Mouse (Mus musculus): ENCODE data around the gene F12. TPM values are rescaled to one million over a fixed set of nuclear protein-coding genes. Genes with fewer than 3 reads are reported as not detected.

F12 gene
- polyA plus RNA-seq, 1 experiment from 2014 or later, result 0.41 TPM

DNA sequence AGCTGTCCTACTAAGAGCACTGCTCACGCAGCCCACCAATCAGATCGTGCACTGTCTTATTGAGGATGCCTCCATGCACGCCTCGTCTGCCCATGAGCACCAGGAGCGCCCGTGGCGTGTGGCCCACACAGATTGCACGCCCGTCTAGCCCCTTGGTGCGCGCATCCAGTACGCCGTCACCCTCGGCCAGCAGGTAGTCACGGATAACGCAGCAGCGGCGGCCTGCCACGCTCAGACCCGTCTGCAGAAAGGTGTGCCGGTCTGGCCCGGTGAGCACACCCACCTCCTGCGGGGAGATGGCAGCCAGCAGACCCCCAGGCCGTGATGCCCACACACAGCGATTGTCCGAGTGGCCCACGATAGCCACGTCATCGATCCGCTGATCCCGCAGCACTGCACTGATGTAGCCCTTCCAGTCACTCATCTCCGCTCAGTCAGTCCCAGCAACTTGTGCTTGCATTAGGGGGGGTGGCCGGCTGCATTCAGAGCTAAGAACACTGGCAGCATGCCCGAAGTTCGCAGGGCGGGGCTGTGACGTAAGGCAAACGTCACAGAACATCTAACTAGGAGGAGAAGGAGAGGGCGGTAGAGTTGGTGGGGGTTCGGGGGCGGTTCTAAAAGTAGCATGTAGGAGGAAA, 11.7 kb downstream of the F12 start, which contains the start of gene Pfn3:
Gene Pfn3 (minus strand): TSS at position 490 of the 638 bp plus-strand sequence.
- ATAC-seq (ENCODE audit: low FRiP score, low TSS enrichment) (peak; percentile 54), DNase-seq (ENCODE audit: low spot score) (peak; percentile 81)
- no peaks in the 10 kb centered on the region for H3K4me1 ChIP-seq (replicated peaks; ENCODE audit: control insufficient read depth, insufficient read depth)
- no peaks in the 10 kb centered on the region for H3K9me3 ChIP-seq (ENCODE audit: control insufficient read depth, low read length)
- WGBS, result 9% methylated on average over 41 of the region's 41 CpGs
- H3K4me3 ChIP-seq (ENCODE audit: low read depth, low read length), result peak within 1 kb of the TSS; percentile 22
- no peak for TF ChIP-seq EP300 (optimal IDR thresholded peaks at IDR 0.05)
- no peak for TF ChIP-seq CTCF (IDR thresholded peaks at IDR 0.05; ENCODE audit: low read depth)
- H3K9ac ChIP-seq (ENCODE audit: low read length), result 0 out of 2 replicates have a peak within 1 kb of the TSS, but pooled peaks have one; percentile 27
- H3K4me2 ChIP-seq (replicated peaks; ENCODE audit: low read depth), result peak within 1 kb of the TSS; percentile 29
- H3K27ac ChIP-seq (replicated peaks), result no peak within 1 kb of the TSS
- no peaks in the 10 kb centered on the region for H3K36me3 ChIP-seq (ENCODE audit: control insufficient read depth, insufficient read depth, low read length)
- no peaks in the 10 kb centered on the region; the same call in 1 of the 2 replicates for H3K27me3 ChIP-seq (ENCODE audit: control insufficient read depth, insufficient read depth, low read length)

GRCm38 (mm10) chr13:55413333-55413732, 13.3 kb downstream of the F12 start:
- no peaks in the 10 kb centered on the region for H3K9me3 ChIP-seq (ENCODE audit: control insufficient read depth, low read length)
- 81% methylated on average over 12 of the region's 12 CpGs for WGBS
- H3K9ac ChIP-seq (ENCODE audit: low read length), result no peak overlapping the region
- no peaks in the 10 kb centered on the region for H3K4me1 ChIP-seq (replicated peaks; ENCODE audit: control insufficient read depth, insufficient read depth)
- H3K4me3 ChIP-seq (ENCODE audit: low read depth, low read length), result no peak overlapping the region
- DNase-seq (ENCODE audit: low spot score), result no peak
- no peak overlapping the region for H3K27ac ChIP-seq (replicated peaks)
- H3K4me2 ChIP-seq (replicated peaks; ENCODE audit: low read depth), result no peak overlapping the region
- no peaks in the 10 kb centered on the region for H3K27me3 ChIP-seq (ENCODE audit: control insufficient read depth, insufficient read depth, low read length)
- no peak for TF ChIP-seq CTCF (IDR thresholded peaks at IDR 0.05; ENCODE audit: low read depth)
- TF ChIP-seq EP300 (optimal IDR thresholded peaks at IDR 0.05), result no peak
- ATAC-seq (ENCODE audit: low FRiP score, low TSS enrichment), result no peak
- H3K36me3 ChIP-seq (ENCODE audit: control insufficient read depth, insufficient read depth, low read length), result no peaks in the 10 kb centered on the region

- ATAC-seq (ENCODE audit: low FRiP score, low TSS enrichment) (no peak), DNase-seq (ENCODE audit: low spot score) (no peak)
- H3K9me3 ChIP-seq (ENCODE audit: control insufficient read depth, low read length), result no peaks in the 10 kb centered on the region
- H3K4me2 ChIP-seq (replicated peaks; ENCODE audit: low read depth), result no peak overlapping the region
- no peak for TF ChIP-seq CTCF (IDR thresholded peaks at IDR 0.05; ENCODE audit: low read depth)
- no peak for TF ChIP-seq EP300 (optimal IDR thresholded peaks at IDR 0.05)
- H3K36me3 ChIP-seq (ENCODE audit: control insufficient read depth, insufficient read depth, low read length), result no peaks in the 10 kb centered on the region
- H3K27ac ChIP-seq (replicated peaks), result no peak overlapping the region
- H3K4me1 ChIP-seq (replicated peaks; ENCODE audit: control insufficient read depth, insufficient read depth), result no peaks in the 10 kb centered on the region
- no peaks in the 10 kb centered on the region for H3K27me3 ChIP-seq (ENCODE audit: control insufficient read depth, insufficient read depth, low read length)
- H3K9ac ChIP-seq (ENCODE audit: low read length), result no peak overlapping the region
- WGBS, result 85% methylated on average over 13 of the region's 13 CpGs
- no peak overlapping the region for H3K4me3 ChIP-seq (ENCODE audit: low read depth, low read length)
Observed at GRCm38 (mm10) chr13:55412643-55413307, 13.8 kb downstream of the F12 start.

DNA sequence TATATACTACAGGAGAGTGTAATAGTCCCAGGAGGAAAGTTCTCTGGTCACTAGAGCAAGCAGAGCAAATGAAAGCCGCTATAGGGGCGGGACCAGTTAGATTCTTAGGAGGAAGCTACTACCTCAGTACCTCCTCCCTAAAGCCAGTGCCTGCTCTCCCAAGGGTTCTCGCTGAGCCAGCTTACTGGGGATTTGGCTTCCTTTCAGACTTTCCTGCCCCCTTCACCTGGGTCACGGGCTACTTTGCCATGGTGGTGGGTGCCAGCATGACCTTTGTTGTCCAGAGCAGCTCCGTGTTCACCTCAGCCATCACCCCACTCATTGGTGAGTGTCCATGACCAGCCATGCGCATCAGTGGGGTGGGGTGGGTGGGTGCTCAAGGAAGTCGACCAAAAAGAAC, 14.8 kb downstream of the F12 start:
- no peak for ATAC-seq (ENCODE audit: low FRiP score, low TSS enrichment)
- no peaks in the 10 kb centered on the region for H3K4me1 ChIP-seq (replicated peaks; ENCODE audit: control insufficient read depth, insufficient read depth)
- no peak for DNase-seq (ENCODE audit: low spot score)
- H3K4me3 ChIP-seq (ENCODE audit: low read depth, low read length), result no peak overlapping the region
- H3K4me2 ChIP-seq (replicated peaks; ENCODE audit: low read depth), result no peak overlapping the region
- H3K9ac ChIP-seq (ENCODE audit: low read length), result no peak overlapping the region
- no peaks in the 10 kb centered on the region for H3K9me3 ChIP-seq (ENCODE audit: control insufficient read depth, low read length)
- WGBS, result 70% methylated on average over 7 of the region's 7 CpGs
- no peak overlapping the region for H3K27ac ChIP-seq (replicated peaks)
- H3K27me3 ChIP-seq (ENCODE audit: control insufficient read depth, insufficient read depth, low read length), result no peaks in the 10 kb centered on the region
- no peak for TF ChIP-seq EP300 (optimal IDR thresholded peaks at IDR 0.05)
- no peak for TF ChIP-seq CTCF (IDR thresholded peaks at IDR 0.05; ENCODE audit: low read depth)
- H3K36me3 ChIP-seq (ENCODE audit: control insufficient read depth, insufficient read depth, low read length), result no peaks in the 10 kb centered on the region

- Histone ChIP-seq H3K27ac (replicated peaks) (no peak overlapping the region), H3K4me2 (replicated peaks; ENCODE audit: low read depth) (no peak overlapping the region), H3K9ac (ENCODE audit: low read length) (no peak overlapping the region), H3K4me1 (replicated peaks; ENCODE audit: control insufficient read depth, insufficient read depth) (no peaks in the 10 kb centered on the region), H3K27me3 (ENCODE audit: control insufficient read depth, insufficient read depth, low read length) (no peaks in the 10 kb centered on the region), H3K4me3 (ENCODE audit: low read depth, low read length) (no peak overlapping the region), H3K9me3 (ENCODE audit: control insufficient read depth, low read length) (no peaks in the 10 kb centered on the region), H3K36me3 (ENCODE audit: control insufficient read depth, insufficient read depth, low read length) (no peaks in the 10 kb centered on the region)
- TF ChIP-seq EP300 (optimal IDR thresholded peaks at IDR 0.05) (no peak), CTCF (IDR thresholded peaks at IDR 0.05; ENCODE audit: low read depth) (no peak)
- DNase-seq (ENCODE audit: low spot score) (no peak), ATAC-seq (ENCODE audit: low FRiP score, low TSS enrichment) (no peak)
- WGBS, result 81% methylated on average over 19 of the region's 19 CpGs
Observed at GRCm38 (mm10) chr13:55408546-55409120, 18.0 kb downstream of the F12 start.

- 79% methylated on average over 4 of the region's 4 CpGs for WGBS
- no peak overlapping the region for H3K9ac ChIP-seq (ENCODE audit: low read length)
- no peaks in the 10 kb centered on the region for H3K27me3 ChIP-seq (ENCODE audit: control insufficient read depth, insufficient read depth, low read length)
- H3K4me3 ChIP-seq (ENCODE audit: low read depth, low read length), result no peak overlapping the region
- H3K4me2 ChIP-seq (replicated peaks; ENCODE audit: low read depth), result no peak overlapping the region
- H3K36me3 ChIP-seq (ENCODE audit: control insufficient read depth, insufficient read depth, low read length), result no peaks in the 10 kb centered on the region
- H3K27ac ChIP-seq (replicated peaks), result no peak overlapping the region
- no peaks in the 10 kb centered on the region for H3K9me3 ChIP-seq (ENCODE audit: control insufficient read depth, low read length)
- DNase-seq (ENCODE audit: low spot score), result no peak
- H3K4me1 ChIP-seq (replicated peaks; ENCODE audit: control insufficient read depth, insufficient read depth), result no peaks in the 10 kb centered on the region
- ATAC-seq (ENCODE audit: low FRiP score, low TSS enrichment), result no peak
- no peak for TF ChIP-seq CTCF (IDR thresholded peaks at IDR 0.05; ENCODE audit: low read depth)
- TF ChIP-seq EP300 (optimal IDR thresholded peaks at IDR 0.05), result no peak
Observed at GRCm38 (mm10) chr13:55407341-55407740, 19.3 kb downstream of the F12 start.
